Mouse (Mus musculus) left cerebral cortex, adult 2 months (tissue): ENCODE results near the gene Mapre3. TPM values are rescaled to one million over a fixed set of nuclear protein-coding genes. Genes with fewer than 3 reads are reported as not detected.

Experiments used
- DNase-seq, 2 experiments: peaks; one replicate each; pipeline ENCODE4 v3.0.0; 2021 to 2022; ENCODE audit warnings: low spot score in 2 of 2, mixed read lengths in 1 of 2; ENCODE audit errors: extremely low spot score in 1 of 2
- H3K27ac ChIP-seq: fragments of 200-600 bp; 2 replicates; pipeline ENCODE4 v1.8.1; 2022
- H3K4me3 ChIP-seq: fragments of 200-600 bp; 2 replicates; pipeline ENCODE4 v1.8.1; 2022
- CTCF ChIP-seq: fragments of 200-600 bp; IDR thresholded peaks from 2 replicates; pipeline ENCODE4 v1.8.1; 2022; ENCODE audit warnings: antibody characterized with exemption, mild to moderate bottlenecking, moderate library complexity
- intact Hi-C: fragments of 180-260 bp; cut with DNase I; formaldehyde crosslinking; loops from one replicate; pipeline ENCODE4 v1.15.1; 2025
- total RNA-seq, 2 experiments: library from RNA; stranded (reverse); gene quantifications; 2 replicates each; pipeline ENCODE4 v1.2.3; 2021

Mapre3 gene
- total RNA-seq, 2 experiments from 2014 or later: 219 to 236 TPM

GRCm38 (mm10) chr5:30913060-30913841 lies 98.8 kb downstream of the Mapre3 start, which contains the start of gene Emilin1:
TSS of gene Emilin1 (plus strand) at chr5:30913402.
- no peak for TF ChIP-seq CTCF
- Histone ChIP-seq H3K27ac (no peak within 1 kb of the TSS; the same call in 1 of the 2 replicates), H3K4me3 (no peak within 1 kb of the TSS; the same call in 1 of the 2 replicates)
- intact Hi-C loops: no loop called here
- no peak for DNase-seq

DNA sequence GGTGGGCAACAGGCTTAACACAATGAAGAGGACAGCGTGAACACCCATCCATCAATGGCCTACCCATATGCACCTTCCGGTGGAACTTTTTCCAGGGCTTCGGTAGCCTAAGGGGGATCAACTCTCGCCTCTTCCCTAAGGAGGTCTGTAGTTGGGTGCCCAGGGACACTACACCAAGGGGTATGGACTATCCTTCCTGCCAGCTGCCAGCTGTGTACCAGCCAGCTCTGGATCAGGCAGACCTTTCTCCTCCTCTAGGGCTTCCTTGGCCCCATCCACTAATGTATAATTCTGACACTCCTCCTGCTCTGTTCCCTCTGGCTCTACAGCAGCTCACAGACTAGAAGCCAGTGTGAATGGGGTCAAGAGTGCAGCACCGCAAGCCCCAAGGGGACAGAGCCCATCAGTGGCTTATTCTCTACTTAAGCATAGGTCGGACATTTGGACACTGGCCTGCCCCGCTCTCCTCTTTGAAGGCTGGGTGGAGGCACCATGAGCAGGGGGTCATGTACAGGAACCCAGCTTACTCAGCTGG lies 99.7 kb downstream of the Mapre3 start:
- intact Hi-C loops: no loop called here
- no peak for DNase-seq
- no peak overlapping the region; the same call in 1 of the 2 replicates for H3K4me3 ChIP-seq
- H3K27ac ChIP-seq: no peak overlapping the region
- TF ChIP-seq CTCF: no peak

DNA sequence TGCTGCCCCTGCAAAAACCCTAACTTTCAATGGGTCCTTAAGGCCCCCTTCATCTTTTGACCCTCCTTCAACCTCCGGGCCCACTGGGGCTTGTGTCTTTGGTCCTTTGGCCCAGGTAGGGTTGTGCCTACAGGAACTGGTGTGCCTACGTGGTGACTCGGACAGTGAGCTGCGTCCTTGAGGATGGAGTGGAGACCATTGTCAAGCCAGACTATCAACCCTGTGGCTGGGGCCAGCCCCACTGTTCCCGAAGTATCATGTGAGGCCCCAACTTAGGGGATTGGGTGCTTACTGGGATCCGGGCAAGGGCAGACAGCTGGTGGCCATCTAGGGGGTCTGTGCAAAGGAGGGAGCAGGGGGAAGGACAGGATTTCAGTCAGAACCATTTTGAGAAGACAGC lies 100.4 kb downstream of the Mapre3 start:
- intact Hi-C loops: loop anchor here (1.0 kb wide), 1 partner anchor 109 kb away; no protein-coding TSS in a partner anchor
- Histone ChIP-seq H3K4me3 (no peak overlapping the region), H3K27ac (no peak overlapping the region)
- TF ChIP-seq CTCF: no peak
- DNase-seq: no peak

GRCm38 (mm10) chr5:30915456-30915855 lies 101.0 kb downstream of the Mapre3 start:
- H3K4me3 ChIP-seq: no peak overlapping the region
- no peak for TF ChIP-seq CTCF
- no peak overlapping the region for H3K27ac ChIP-seq
- no peak for DNase-seq
- intact Hi-C loops: loop anchor here (1.0 kb wide), 1 partner anchor 109 kb away; no protein-coding TSS in a partner anchor

Other genes with a start within 250 kb of the Mapre3 start
- gene Kcnk3, start 226.5 kb upstream of the Mapre3 start, total RNA-seq: 10 to 100 TPM; 22.4 to 23.1 TPM
- 10 to 100 TPM; 42.2 to 45.6 TPM for gene Slc35f6, start 166.7 kb upstream of the Mapre3 start, total RNA-seq
- 1 to 10 TPM; 5.5 to 6.2 TPM for gene Cenpa, start 147.9 kb upstream of the Mapre3 start, total RNA-seq
- gene Dpysl5, start 103.1 kb upstream of the Mapre3 start, total RNA-seq: 10 to 100 TPM; 21.2 to 27.3 TPM
- gene Tmem214, start 53.4 kb downstream of the Mapre3 start, total RNA-seq: 10 to 100 TPM; 64.2 to 71.0 TPM
- 10 to 100 TPM; 17.2 to 17.8 TPM for gene Agbl5, start 74.1 kb downstream of the Mapre3 start, total RNA-seq
- gene Ost4, start 93.1 kb downstream of the Mapre3 start, total RNA-seq: 100 to 1,000 TPM in 1 of 2 experiments, 10 to 100 TPM in 1; 91.9 to 106 TPM
- gene Emilin1, start 98.8 kb downstream of the Mapre3 start, total RNA-seq: 1 to 10 TPM; 3.0 to 3.3 TPM
- 10 to 100 TPM; 15.3 to 19.3 TPM for gene Khk, start 106.8 kb downstream of the Mapre3 start, total RNA-seq
- gene Cgref1, start 130.9 kb downstream of the Mapre3 start, total RNA-seq: 10 to 100 TPM; 24.2 to 26.0 TPM
- gene Preb, start 145.7 kb downstream of the Mapre3 start, total RNA-seq: 100 to 1,000 TPM; 129 to 134 TPM
- gene Tcf23, start 154.0 kb downstream of the Mapre3 start, total RNA-seq: under 1 TPM; 0.12 to 0.23 TPM
- 10 to 100 TPM; 67.1 to 68.9 TPM for gene Atraid, start 233.7 kb downstream of the Mapre3 start, total RNA-seq
- gene Slc5a6, start 234.3 kb downstream of the Mapre3 start, total RNA-seq: 10 to 100 TPM; 16.7 to 19.3 TPM
- gene Cad, start 240.1 kb downstream of the Mapre3 start, total RNA-seq: 10 to 100 TPM; 23.4 to 27.6 TPM